Mouse (Mus musculus): ENCODE data around the gene Cntn5.

Cntn5 gene

DNA sequence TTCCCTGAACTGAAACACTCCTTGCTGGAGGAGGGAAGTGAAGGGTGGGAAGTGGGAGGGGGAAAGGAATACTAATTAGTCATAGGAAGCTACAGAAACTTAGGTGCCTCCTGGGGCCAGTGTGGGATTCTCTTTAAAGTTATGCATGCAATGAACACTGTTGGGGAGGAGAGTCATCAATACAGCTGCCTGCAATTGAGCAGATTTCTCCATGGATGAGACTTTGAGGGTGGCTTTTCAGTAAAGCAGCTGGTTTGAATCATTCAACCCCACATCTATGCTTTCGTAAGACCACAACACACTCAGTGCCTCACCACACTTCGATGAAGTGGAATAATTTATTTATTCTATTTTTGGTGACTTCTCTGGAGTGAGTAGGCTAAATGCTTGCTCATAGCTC is 674.9 kb downstream of the Cntn5 start:
- no peak for DNase-seq (ENCODE audit: low read depth, low spot score)

- DNase-seq (ENCODE audit: low read depth, low spot score), result no peak
These were observed 678.6 kb downstream of the Cntn5 start for GRCm38 (mm10) chr9:10226013-10226412.

DNA sequence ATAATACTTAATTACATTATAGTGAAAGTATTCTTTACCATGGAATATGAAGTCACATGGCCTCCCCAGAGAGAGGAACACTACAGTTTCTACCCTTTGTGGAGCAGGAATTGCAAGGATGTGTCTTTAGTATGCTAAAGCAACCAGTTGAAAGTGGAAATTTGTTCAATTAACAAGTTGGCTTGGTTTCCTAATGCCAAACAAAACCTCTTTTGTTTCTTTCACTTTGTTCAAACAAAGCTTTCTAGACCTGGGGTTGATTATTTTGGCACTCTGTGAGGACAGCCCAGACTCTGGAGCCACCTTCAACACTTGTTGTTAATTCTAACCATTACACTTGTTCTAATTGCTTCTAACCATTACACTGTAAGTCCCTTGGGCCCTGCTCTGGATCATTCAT is 718.5 kb downstream of the Cntn5 start:
- DNase-seq (ENCODE audit: low read depth, low spot score), result no peak

DNA sequence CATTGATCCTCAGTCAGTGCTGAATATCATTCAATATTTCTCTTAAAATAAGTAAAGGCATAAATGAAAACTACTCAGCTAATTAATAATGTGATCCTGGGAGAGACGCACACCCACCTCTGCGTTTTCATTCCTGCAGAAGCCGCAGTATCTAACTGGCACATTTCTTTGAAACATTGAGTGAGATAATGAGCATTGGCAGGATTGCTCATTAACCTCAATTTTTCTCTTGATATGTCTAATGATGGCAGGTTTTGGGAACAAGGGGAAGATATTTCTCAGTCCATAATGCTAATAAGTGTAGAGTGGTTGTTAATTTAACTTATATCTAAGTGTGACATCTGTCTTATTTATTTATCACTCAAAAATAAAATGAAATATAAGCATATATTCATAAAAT is 734.0 kb downstream of the Cntn5 start:
- DNase-seq (ENCODE audit: low read depth, low spot score), result no peak

DNA sequence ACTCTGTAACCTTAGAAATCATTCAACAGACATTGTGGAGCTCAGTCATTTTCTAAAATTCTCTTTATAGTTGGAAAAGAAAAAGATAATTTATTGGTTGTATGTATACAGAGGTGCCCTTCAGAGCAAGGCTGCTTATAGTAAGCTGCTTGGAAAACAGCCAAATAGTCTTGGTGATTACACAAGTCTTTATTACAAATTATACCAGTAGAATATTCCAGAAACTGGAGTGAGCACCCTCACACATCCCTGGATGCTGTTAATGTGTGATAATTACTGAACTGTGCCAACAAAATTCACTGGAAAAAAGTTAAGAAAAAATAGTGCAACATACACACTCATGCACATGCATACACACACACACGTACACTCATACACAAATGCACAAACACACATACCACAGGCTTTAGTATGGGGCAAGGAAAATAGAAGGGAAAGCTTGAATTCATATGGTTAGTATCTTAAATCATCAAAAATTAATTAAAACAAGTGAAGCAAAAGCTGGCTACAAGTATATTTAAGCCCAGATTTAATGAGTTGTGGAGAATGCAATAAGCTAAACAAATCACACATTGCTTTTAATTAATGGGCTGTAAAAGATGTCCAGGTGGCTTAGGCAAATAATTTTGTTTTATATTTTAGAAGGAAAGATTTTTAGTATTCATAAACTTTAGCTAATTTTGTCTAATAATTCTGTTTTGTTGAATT is 783.1 kb downstream of the Cntn5 start:
- DNase-seq (ENCODE audit: low read depth, low spot score), result no peak

- no peak for DNase-seq (ENCODE audit: low read depth, low spot score)
These were observed 788.0 kb downstream of the Cntn5 start for GRCm38 (mm10) chr9:10116581-10116980.

GRCm38 (mm10) chr9:10109156-10109555 is 795.4 kb downstream of the Cntn5 start:
- no peak for DNase-seq (ENCODE audit: low read depth, low spot score)

DNA sequence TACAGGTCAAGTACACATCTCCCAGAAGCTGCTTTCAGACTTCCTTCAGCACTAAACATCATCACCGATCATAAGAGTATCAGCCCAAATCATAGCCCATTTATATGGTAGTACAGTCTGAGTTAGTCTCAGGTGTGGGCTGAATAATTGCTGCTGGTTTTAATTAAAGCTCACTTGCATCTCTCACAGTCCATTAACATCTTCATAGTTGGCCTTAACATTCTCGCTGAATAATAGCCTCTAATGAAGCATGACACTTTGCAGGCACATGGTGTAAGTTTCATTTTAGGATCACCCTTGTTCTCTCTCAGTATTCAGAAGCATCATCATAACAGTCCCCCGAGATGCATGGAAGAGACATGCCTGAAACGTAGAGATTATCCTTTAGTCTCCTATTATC is 796.7 kb downstream of the Cntn5 start:
- no peak for DNase-seq (ENCODE audit: low read depth, low spot score)

DNA sequence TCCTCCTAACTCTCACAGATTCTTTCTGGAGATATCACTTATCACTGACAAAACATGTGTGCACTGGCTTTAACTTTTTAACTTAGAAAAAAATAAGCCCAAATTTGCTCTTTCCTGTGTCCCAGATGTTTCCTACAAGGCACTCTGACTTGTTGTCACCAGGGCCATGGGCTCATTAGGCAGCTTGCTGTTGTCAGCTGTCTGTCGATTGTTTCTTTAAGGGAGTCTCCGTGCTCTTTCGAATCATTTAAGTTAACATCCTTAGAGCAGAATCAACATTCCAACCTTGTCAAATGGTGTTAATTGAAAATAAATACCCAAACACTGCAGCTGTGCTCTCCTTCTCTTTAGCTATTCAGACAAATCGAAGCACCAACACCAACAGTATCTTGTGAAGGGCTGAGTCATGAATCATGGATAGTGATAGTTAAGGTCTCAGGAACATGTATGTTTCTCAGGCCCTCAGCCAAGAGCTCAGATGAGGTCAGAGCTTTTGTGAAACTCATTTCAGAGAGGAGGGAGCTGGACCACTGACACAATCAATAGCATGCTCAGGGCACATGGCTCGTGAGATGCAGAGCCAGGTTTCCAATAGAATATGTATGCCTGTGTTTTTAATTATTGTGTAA is 802.6 kb downstream of the Cntn5 start:
- DNase-seq (ENCODE audit: low read depth, low spot score), result no peak

DNA sequence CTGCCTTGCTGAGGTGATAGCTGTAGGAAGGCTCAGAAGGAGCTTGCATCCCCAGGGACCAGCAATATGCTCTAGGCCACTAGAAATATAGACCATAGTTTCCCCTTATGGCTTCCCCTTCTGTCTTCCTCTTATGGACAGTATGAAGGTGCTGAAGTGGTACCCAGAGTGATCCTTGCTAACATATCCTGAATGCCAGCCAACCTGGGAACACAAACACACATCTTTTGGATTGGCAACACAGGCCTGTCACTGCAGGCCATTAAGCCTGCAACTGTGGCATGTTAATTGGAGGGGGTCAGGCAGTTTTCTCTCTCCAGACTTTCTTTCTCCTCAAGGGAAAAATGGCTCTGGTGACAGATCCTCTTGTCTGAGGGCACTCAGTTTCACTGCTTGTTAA is 828.3 kb downstream of the Cntn5 start:
- DNase-seq (ENCODE audit: low read depth, low spot score), result no peak

DNA sequence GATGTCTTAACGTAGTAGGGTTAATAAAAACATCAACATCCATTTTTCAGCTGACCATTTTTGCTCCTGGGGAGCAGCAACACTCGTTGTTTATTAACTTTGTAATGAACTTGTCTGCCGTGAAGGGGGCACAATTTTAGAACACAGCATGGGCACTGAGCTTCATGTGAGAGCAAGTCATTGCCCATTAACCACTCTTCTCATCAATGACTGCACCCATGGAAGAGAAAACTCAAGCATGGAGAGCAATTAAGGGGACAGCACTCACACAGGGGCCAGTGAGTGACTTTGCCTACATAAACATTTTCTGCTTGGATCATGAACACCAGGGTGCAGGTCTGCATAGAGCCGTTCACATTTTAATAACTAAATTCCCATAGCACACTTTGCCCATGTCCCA is 831.2 kb downstream of the Cntn5 start:
- DNase-seq (ENCODE audit: low read depth, low spot score), result no peak

- no peak for DNase-seq (ENCODE audit: low read depth, low spot score)
These were observed 831.7 kb downstream of the Cntn5 start for GRCm38 (mm10) chr9:10072860-10073259.

GRCm38 (mm10) chr9:10071271-10071670 is 833.3 kb downstream of the Cntn5 start:
- no peak for DNase-seq (ENCODE audit: low read depth, low spot score)

DNA sequence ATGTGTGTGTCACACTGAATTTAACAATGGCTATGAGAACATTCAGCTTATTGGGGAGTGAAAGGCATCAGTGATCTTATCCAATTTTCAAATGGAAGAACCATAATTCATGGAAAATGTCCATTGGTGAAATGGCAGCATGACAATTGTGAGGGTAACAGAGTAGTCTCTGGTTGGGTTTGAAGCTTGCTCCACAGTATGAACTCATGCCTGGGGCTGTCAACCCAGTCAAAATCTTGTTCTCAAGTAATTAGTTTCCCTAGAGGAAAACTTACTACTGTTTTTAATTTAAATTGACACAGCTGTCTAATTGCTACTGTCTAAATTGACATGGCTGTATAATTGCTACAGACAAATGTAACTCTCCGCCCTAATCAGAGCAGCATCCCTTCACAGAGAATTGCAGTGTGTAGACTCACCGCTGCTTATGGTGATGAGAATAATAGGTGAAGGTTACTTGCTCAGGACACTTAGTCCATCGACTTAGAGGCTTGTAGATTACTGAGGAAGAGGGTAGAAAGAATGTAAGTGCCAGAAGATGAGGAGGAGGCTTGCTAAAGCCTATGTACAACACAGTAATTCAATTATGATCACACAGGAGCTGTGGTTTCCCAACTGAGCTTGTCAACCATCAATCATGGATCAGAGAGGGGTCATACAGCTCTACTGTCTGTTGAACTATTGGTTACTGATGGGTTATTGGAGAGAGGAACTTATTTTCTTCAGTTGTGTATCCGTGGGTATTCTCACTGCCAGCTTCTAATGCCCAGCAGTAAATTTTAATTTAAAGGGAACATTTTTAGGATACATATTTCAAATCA is 859.4 kb downstream of the Cntn5 start:
- DNase-seq (ENCODE audit: low read depth, low spot score), result no peak

GRCm38 (mm10) chr9:10043001-10043400 is 861.6 kb downstream of the Cntn5 start:
- DNase-seq (ENCODE audit: low read depth, low spot score), result no peak

- DNase-seq (ENCODE audit: low read depth, low spot score), result no peak
These were observed 889.4 kb downstream of the Cntn5 start for GRCm38 (mm10) chr9:10015129-10015528.

DNA sequence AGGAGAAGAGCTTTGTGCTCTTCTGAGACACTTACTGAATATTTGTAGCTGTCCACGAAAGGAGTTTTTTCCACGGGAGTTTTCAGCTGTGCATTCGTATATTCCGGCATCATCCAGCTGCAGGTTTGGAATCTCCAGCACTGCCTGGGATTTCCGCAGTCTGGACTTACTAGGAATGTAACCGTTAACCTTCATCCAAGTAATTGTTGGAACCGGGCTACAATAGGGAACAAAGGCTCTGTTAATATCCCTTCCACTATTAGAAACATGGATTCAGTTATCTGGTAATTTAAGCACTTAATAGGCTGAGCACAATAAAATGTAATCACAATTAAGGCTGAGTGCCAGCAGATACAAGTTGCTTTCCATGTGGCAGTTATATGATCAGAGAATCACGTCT is 920.5 kb downstream of the Cntn5 start:
- DNase-seq (ENCODE audit: low read depth, low spot score), result no peak

DNA sequence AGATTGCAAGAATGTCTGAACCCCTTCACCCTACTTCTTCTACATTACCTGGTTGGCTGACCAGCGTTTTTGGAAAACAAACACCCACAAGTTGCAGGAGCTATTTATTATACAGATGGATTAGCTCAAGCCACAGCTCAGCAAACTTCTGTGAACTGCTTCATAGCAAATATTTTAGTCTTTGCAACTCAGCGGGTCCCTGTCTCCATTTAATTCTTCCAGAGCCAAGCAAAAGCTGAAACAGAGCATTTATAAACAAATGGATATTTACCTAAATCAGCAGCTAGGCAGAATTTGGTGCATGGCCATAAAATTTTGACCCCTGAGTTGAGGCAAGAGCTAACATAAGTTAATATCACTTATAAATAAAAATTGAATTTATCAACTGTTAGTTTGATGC is 921.4 kb downstream of the Cntn5 start:
- DNase-seq (ENCODE audit: low read depth, low spot score), result no peak

DNA sequence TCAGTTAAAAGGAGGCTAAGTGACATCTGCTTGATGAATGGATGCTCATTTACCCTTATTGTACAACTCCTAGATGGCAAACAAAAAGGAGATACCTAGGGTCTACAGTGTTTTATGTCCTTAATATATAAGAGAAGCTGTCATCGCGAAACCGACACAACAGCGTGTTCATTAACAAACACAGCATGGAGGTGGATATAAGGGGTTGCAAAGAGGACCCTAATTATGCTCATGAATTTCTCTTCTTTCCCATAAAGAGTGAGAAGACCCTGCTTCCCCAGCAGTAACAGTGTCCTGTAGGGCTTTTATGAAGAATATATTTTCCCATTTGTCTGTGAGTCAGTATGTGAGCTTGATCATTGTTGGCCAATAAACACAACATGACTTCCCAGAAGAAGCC is 939.2 kb downstream of the Cntn5 start:
- DNase-seq (ENCODE audit: low read depth, low spot score), result no peak

- no peak for DNase-seq (ENCODE audit: low read depth, low spot score)
These were observed 943.9 kb downstream of the Cntn5 start for GRCm38 (mm10) chr9:9960610-9961172.

- no peak for DNase-seq (ENCODE audit: low read depth, low spot score)
These were observed 955.2 kb downstream of the Cntn5 start for GRCm38 (mm10) chr9:9949346-9949745.

GRCm38 (mm10) chr9:9944872-9945271 is 959.7 kb downstream of the Cntn5 start:
- no peak for DNase-seq (ENCODE audit: low read depth, low spot score)
